Mouse (Mus musculus): ENCODE measurements at regions not wholly inside any gene's neighbourhood (a gene's known extent, or its start where the extent isn't known, plus 50 kb on each side); places are given as distances from the start of the nearest gene placed in this dataset.

- TF ChIP-seq CTCF (IDR thresholded peaks at IDR 0.05; ENCODE audit: extremely low read depth, insufficient read depth, insufficient read length, insufficient replicate concordance) (no peak), POLR2A (IDR thresholded peaks at IDR 0.05; ENCODE audit: low read depth, low read length) (no peak)
Observed at GRCm38 (mm10) chr1:183961383-183961782, 51.7 kb upstream of the Dusp10 start.
